Mouse (Mus musculus) neural tube, embryonic 14.5 days (tissue): ENCODE results near the gene Gzmf. TPM values are rescaled to one million over a fixed set of nuclear protein-coding genes. Genes with fewer than 3 reads are reported as not detected.
"Not testable (repeated sequence)": the region's sequence is repeated elsewhere in the genome, so short reads cannot be mapped to it uniquely, and the experiment has no call there.

Experiments
- ATAC-seq: fragments of 200-750 bp; cut with Nextera tagmentation; 2 replicates; pipeline ENCODE4 v1.8.0; 2017; ENCODE audit warnings: low read depth, mild to moderate bottlenecking, moderate TSS enrichment, moderate library complexity
- H3K27ac ChIP-seq: fragments of 300-500 bp; sonication (generic); 2 replicates; pipeline ENCODE4 v1.5.1; 2014; ENCODE audit warnings: low read depth, mild to moderate bottlenecking, control low read depth, low read length, moderate library complexity, mixed read lengths
- H3K27me3 ChIP-seq: fragments of 300-500 bp; sonication (generic); 2 replicates; pipeline ENCODE4 v1.6.1; 2014; ENCODE audit warnings: low read length; ENCODE audit not compliant: control insufficient read depth, insufficient read depth
- H3K36me3 ChIP-seq: fragments of 300-500 bp; sonication (generic); 2 replicates; pipeline ENCODE4 v1.6.1; 2014; ENCODE audit warnings: low read length, mixed read lengths; ENCODE audit not compliant: control insufficient read depth, insufficient read depth
- H3K4me1 ChIP-seq: fragments of 300-500 bp; sonication (generic); 2 replicates; pipeline ENCODE4 v1.6.1; 2014; ENCODE audit warnings: low read length; ENCODE audit not compliant: control insufficient read depth, insufficient read depth
- H3K4me2 ChIP-seq: fragments of 300-500 bp; sonication (generic); 2 replicates; pipeline ENCODE4 v1.6.1; 2014; ENCODE audit warnings: mild to moderate bottlenecking, low read depth, low read length, control low read depth
- H3K4me3 ChIP-seq: fragments of 300-500 bp; sonication (generic); 2 replicates; pipeline ENCODE4 v1.5.1; 2014; ENCODE audit warnings: low read depth, low read length, control low read depth, mixed read lengths
- H3K9ac ChIP-seq: fragments of 300-500 bp; sonication (generic); replicated peaks from 2 replicates; pipeline ENCODE4 v1.6.1; 2014; ENCODE audit warnings: low read depth, mild to moderate bottlenecking, control low read depth, low read length, mixed read lengths
- H3K9me3 ChIP-seq: fragments of 300-500 bp; sonication (generic); 2 replicates; pipeline ENCODE4 v1.6.1; 2016; ENCODE audit warnings: low read length; ENCODE audit not compliant: control insufficient read depth
- WGBS: fragments of 180-500 bp; shearing (Covaris S2); extraction: QIAGEN DNeasy Blood & Tissue Kit; methylation state at CpG from one replicate; pipeline ENCODE4 v1.1.7; 2014; 5-methylcytosine and 5-hydroxymethylcytosine counted together
- polyA plus RNA-seq: library from polyadenylated mRNA; unstranded; fragments of >200 nt; fragmentation: Nextera tagmentation; extraction: Ambion mirVana; gene quantifications from 2 replicates; pipeline ENCODE4 v1.2.1, GENCODE M21; 2014

The Gzmf gene
- polyA plus RNA-seq, 1 experiment from 2014 or later, result not detected

- ATAC-seq, result no peak
- no peaks in the 10 kb centered on the region for H3K4me1 ChIP-seq
- WGBS, result 94% methylated on average over 6 of the region's 6 CpGs
- no peaks in the 10 kb centered on the region for H3K27me3 ChIP-seq
- H3K4me3 ChIP-seq, result no peak overlapping the region
- no peaks in the 10 kb centered on the region for H3K9me3 ChIP-seq
- H3K4me2 ChIP-seq, result no peak overlapping the region
- no peak overlapping the region for H3K9ac ChIP-seq
- no peak overlapping the region for H3K27ac ChIP-seq
- H3K36me3 ChIP-seq, result no peaks in the 10 kb centered on the region
Observed at GRCm38 (mm10) chr14:56173396-56173795, 37.8 kb downstream of the Gzmf start.

GRCm38 (mm10) chr14:56172744-56173143, 38.5 kb downstream of the Gzmf start:
- Histone ChIP-seq H3K9me3 (no peaks in the 10 kb centered on the region), H3K4me3 (no peak overlapping the region), H3K9ac (no peak overlapping the region), H3K4me2 (no peak overlapping the region), H3K36me3 (no peaks in the 10 kb centered on the region), H3K27me3 (no peaks in the 10 kb centered on the region), H3K4me1 (no peaks in the 10 kb centered on the region), H3K27ac (no peak overlapping the region)
- 92% methylated on average over 5 of the region's 5 CpGs for WGBS
- ATAC-seq, result no peak

GRCm38 (mm10) chr14:56168009-56168408, 43.2 kb downstream of the Gzmf start:
- WGBS, result 89% methylated on average over 6 of the region's 6 CpGs
- Histone ChIP-seq H3K9ac (no peak overlapping the region), H3K36me3 (no peaks in the 10 kb centered on the region), H3K4me1 (no peaks in the 10 kb centered on the region), H3K27me3 (no peaks in the 10 kb centered on the region), H3K4me2 (no peak overlapping the region), H3K4me3 (no peak overlapping the region), H3K9me3 (no peaks in the 10 kb centered on the region), H3K27ac (no peak overlapping the region)
- no peak for ATAC-seq

GRCm38 (mm10) chr14:56162109-56162508, 49.1 kb downstream of the Gzmf start:
- ATAC-seq, result no peak
- 90% methylated on average over 2 of the region's 2 CpGs for WGBS
- Histone ChIP-seq H3K9ac (no peak overlapping the region), H3K4me1 (no peaks in the 10 kb centered on the region), H3K27ac (no peak overlapping the region), H3K36me3 (no peaks in the 10 kb centered on the region), H3K27me3 (no peaks in the 10 kb centered on the region), H3K9me3 (no peaks in the 10 kb centered on the region), H3K4me2 (no peak overlapping the region), H3K4me3 (no peak overlapping the region)

GRCm38 (mm10) chr14:56159479-56159878, 51.7 kb downstream of the Gzmf start, which contains the start of gene Gzmg:
Gene Gzmg (minus strand): TSS chr14:56159579.
- 81% methylated on average over 2 of the region's 2 CpGs for WGBS
- not testable (repeated sequence) for H3K36me3 ChIP-seq, H3K4me3 ChIP-seq, H3K27me3 ChIP-seq, H3K4me1 ChIP-seq, H3K9ac ChIP-seq, ATAC-seq, H3K4me2 ChIP-seq, H3K9me3 ChIP-seq, H3K27ac ChIP-seq

- no peak overlapping the region for H3K4me2 ChIP-seq
- no peaks in the 10 kb centered on the region for H3K36me3 ChIP-seq
- ATAC-seq, result no peak
- WGBS, result 65% methylated on average over 2 of the region's 2 CpGs
- no peaks in the 10 kb centered on the region for H3K9me3 ChIP-seq
- H3K27me3 ChIP-seq, result no peaks in the 10 kb centered on the region
- no peak overlapping the region for H3K9ac ChIP-seq
- no peaks in the 10 kb centered on the region for H3K4me1 ChIP-seq
- H3K4me3 ChIP-seq, result no peak overlapping the region
- no peak overlapping the region for H3K27ac ChIP-seq
Observed at GRCm38 (mm10) chr14:56155340-56155739, 55.9 kb downstream of the Gzmf start.

Other genes with a start within 250 kb of the Gzmf start
- gene Mcpt1, start 193.4 kb downstream of the Gzmf start, polyA plus RNA-seq, result not detected in 2 replicates
- not detected in 2 replicates for gene Mcpt9, start 180.9 kb downstream of the Gzmf start, polyA plus RNA-seq
- gene Mcpt2, start 169.4 kb downstream of the Gzmf start, polyA plus RNA-seq, result not detected in 2 replicates
- not detected in 2 replicates for gene Mcpt4, start 149.1 kb downstream of the Gzmf start, polyA plus RNA-seq
- gene Mcpt8, start 126.1 kb downstream of the Gzmf start, polyA plus RNA-seq, result not detected in 2 replicates
- gene Ctsg, start 108.8 kb downstream of the Gzmf start, polyA plus RNA-seq, result 0.45 TPM in 1 of 2 replicates, not detected in the other
- gene Gzme, start 90.8 kb downstream of the Gzmf start, polyA plus RNA-seq, result not detected in 2 replicates
- not detected in 2 replicates for gene Gzmd, start 78.8 kb downstream of the Gzmf start, polyA plus RNA-seq
- not detected in 2 replicates for gene Gzmg, start 51.8 kb downstream of the Gzmf start, polyA plus RNA-seq
- not detected in 2 replicates for gene Gzmn, start 36.8 kb downstream of the Gzmf start, polyA plus RNA-seq
- not detected in 2 replicates for gene Gzmc, start 23.2 kb upstream of the Gzmf start, polyA plus RNA-seq
- gene Gzmb, start 50.8 kb upstream of the Gzmf start, polyA plus RNA-seq, result not detected in 2 replicates
- gene Atp12a, start 153.7 kb upstream of the Gzmf start, polyA plus RNA-seq, result 0.13 and 0.22 TPM in 2 replicates
- gene Rnf17, start 191.2 kb upstream of the Gzmf start, polyA plus RNA-seq, result 1.3 and 1.4 TPM in 2 replicates